Mouse (Mus musculus): ENCODE data around the gene Tbc1d21.

- TF ChIP-seq CTCF (IDR thresholded peaks at IDR 0.05; ENCODE audit: low read depth, low read length) (no peak), POLR2A (IDR thresholded peaks at IDR 0.05; ENCODE audit: extremely low read depth, insufficient read depth, low read length) (no peak)
Measured at GRCm38 (mm10) chr9:58394605-58395004, 24.4 kb upstream of the Tbc1d21 start.
